Mouse (Mus musculus) Patski (cell line): ENCODE measurements at regions not wholly inside any gene's neighbourhood (a gene's known extent, or its start where the extent isn't known, plus 50 kb on each side); places are given as distances from the start of the nearest gene placed in this dataset.

Experiments
- ATAC-seq: fragments of 100-300 bp; one replicate; pipeline ENCODE4 v1.8.0; 2021
- CTCF ChIA-PET: fragments of 350-600 bp; sonication (Branson Sonifier 250); formaldehyde crosslinking; loops from one replicate; lab custom pipeline; 2022; ENCODE audit warnings: inconsistent platforms; lab: Charles Lee
- POLR2A ChIA-PET: fragments of 350-600 bp; sonication (Branson Sonifier 250); formaldehyde crosslinking; loops from one replicate; lab custom pipeline; 2022; ENCODE audit warnings: antibody characterized with exemption, inconsistent platforms; lab: Charles Lee
- DNase-seq: peaks from one replicate; pipeline ENCODE4 v3.0.0-alpha.2; 2011; ENCODE audit warnings: low read depth, low spot score
- H3K27me3 ChIP-seq: fragments of 371-371 bp; one replicate; pipeline ENCODE4 v1.5.1; 2021
- CTCF ChIP-seq: fragments of 100-300 bp; IDR thresholded peaks from one replicate; pipeline ENCODE4 v1.5.1; 2021
- in situ Hi-C: fragments of 300-500 bp; cut with MboI; formaldehyde crosslinking; loops from 3 replicates; pipeline ENCODE4 v1.11.1; 2018; ENCODE audit warnings: low pct_unique_long_range_greater_than_20kb, mixed read lengths

GRCm38 (mm10) chr4:153781271-153781670 lies 175.8 kb upstream of the A430005L14Rik start:
- DNase-seq (no peak), ATAC-seq (no peak)
- no peaks in the 10 kb centered on the region for H3K27me3 ChIP-seq
- POLR2A ChIA-PET = no interaction called here
- CTCF ChIA-PET = no interaction called here
- in situ Hi-C loops = no loop called here
- no peak for TF ChIP-seq CTCF

GRCm38 (mm10) chr4:153781981-153782521 lies 175.0 kb upstream of the A430005L14Rik start:
- DNase-seq = no peak

GRCm38 (mm10) chr4:153784401-153784800 lies 172.6 kb upstream of the A430005L14Rik start:
- no peak for TF ChIP-seq CTCF
- ChIA-PET CTCF (no interaction called here), POLR2A (no interaction called here)
- in situ Hi-C loops = no loop called here
- no peaks in the 10 kb centered on the region for H3K27me3 ChIP-seq
- ATAC-seq (no peak), DNase-seq (no peak)

More at GRCm38 (mm10) chr4:153781981-153782521, 175.0 kb upstream of the A430005L14Rik start:
- ATAC-seq = no peak
- ChIA-PET POLR2A (no interaction called here), CTCF (no interaction called here)
- TF ChIP-seq CTCF = no peak
- no peaks in the 10 kb centered on the region for H3K27me3 ChIP-seq
- in situ Hi-C loops = no loop called here

GRCm38 (mm10) chr4:153785564-153785963 lies 171.5 kb upstream of the A430005L14Rik start:
- ChIA-PET POLR2A (no interaction called here), CTCF (no interaction called here)
- in situ Hi-C loops = no loop called here
- H3K27me3 ChIP-seq = no peaks in the 10 kb centered on the region
- no peak for TF ChIP-seq CTCF
- no peak for DNase-seq
- no peak for ATAC-seq

- in situ Hi-C loops = no loop called here
- H3K27me3 ChIP-seq = no peaks in the 10 kb centered on the region
- no peak for TF ChIP-seq CTCF
- DNase-seq (no peak), ATAC-seq (no peak)
- CTCF ChIA-PET = no interaction called here
- POLR2A ChIA-PET = no interaction called here
Observed at GRCm38 (mm10) chr4:153792307-153792706, 164.7 kb upstream of the A430005L14Rik start.

- in situ Hi-C loops = no loop called here
- ATAC-seq (no peak), DNase-seq (no peak)
- TF ChIP-seq CTCF = no peak
- CTCF ChIA-PET = no interaction called here
- H3K27me3 ChIP-seq = no peaks in the 10 kb centered on the region
- POLR2A ChIA-PET = interaction anchor here (0.5 kb wide), 1 partner anchor 52 kb away, joined by 3 read pairs; no protein-coding TSS in a partner anchor
Observed at GRCm38 (mm10) chr4:153798061-153798460, 159.0 kb upstream of the A430005L14Rik start.

GRCm38 (mm10) chr4:153805727-153806126 lies 151.3 kb upstream of the A430005L14Rik start:
- no peaks in the 10 kb centered on the region for H3K27me3 ChIP-seq
- ATAC-seq (no peak), DNase-seq (no peak)
- ChIA-PET CTCF (no interaction called here), POLR2A (no interaction called here)
- in situ Hi-C loops = no loop called here
- no peak for TF ChIP-seq CTCF

GRCm38 (mm10) chr4:153806180-153806692 lies 150.8 kb upstream of the A430005L14Rik start:
- ATAC-seq (no peak), DNase-seq (no peak)
- H3K27me3 ChIP-seq = no peaks in the 10 kb centered on the region
- POLR2A ChIA-PET = no interaction called here
- CTCF ChIA-PET = no interaction called here
- no peak for TF ChIP-seq CTCF
- in situ Hi-C loops = no loop called here

GRCm38 (mm10) chr4:153806820-153807436 lies 150.1 kb upstream of the A430005L14Rik start:
- no peaks in the 10 kb centered on the region for H3K27me3 ChIP-seq
- POLR2A ChIA-PET = no interaction called here
- no peak for ATAC-seq
- TF ChIP-seq CTCF = no peak
- DNase-seq = no peak
- CTCF ChIA-PET = no interaction called here
- in situ Hi-C loops = no loop called here

- no peak for ATAC-seq
- H3K27me3 ChIP-seq = no peaks in the 10 kb centered on the region
- ChIA-PET POLR2A (no interaction called here), CTCF (no interaction called here)
- in situ Hi-C loops = no loop called here
- no peak for DNase-seq
- TF ChIP-seq CTCF = no peak
Observed at GRCm38 (mm10) chr4:153812866-153813265, 144.2 kb upstream of the A430005L14Rik start.

- TF ChIP-seq CTCF = no peak
- CTCF ChIA-PET = no interaction called here
- in situ Hi-C loops = no loop called here
- POLR2A ChIA-PET = no interaction called here
- no peak for DNase-seq
- no peaks in the 10 kb centered on the region for H3K27me3 ChIP-seq
- no peak for ATAC-seq
Observed at GRCm38 (mm10) chr4:153827914-153828313, 129.1 kb upstream of the A430005L14Rik start.
